Mouse (Mus musculus) bone marrow macrophage, adult 2 months (primary cell): Measurements from ENCODE around the gene Ccdc191.

Source experiments
- CTCF ChIP-seq: IDR thresholded peaks from 2 replicates; pipeline ENCODE4 v1.5.1; 2012; ENCODE audit warnings: low read depth, mild to moderate bottlenecking, low read length, moderate library complexity
- POLR2A ChIP-seq: IDR thresholded peaks from 2 replicates; pipeline ENCODE4 v1.6.1; 2012; ENCODE audit warnings: mild to moderate bottlenecking, low read depth, low read length, borderline replicate concordance

- TF ChIP-seq CTCF (no peak), POLR2A (no peak)
Measured at GRCm38 (mm10) chr16:43973147-43973546, 83.5 kb downstream of the Ccdc191 start.
